Mouse (Mus musculus) embryonic facial prominence, embryonic 10.5 days (tissue): ENCODE results near the gene Eef1akmt1. TPM values are rescaled to one million over a fixed set of nuclear protein-coding genes. Genes with fewer than 3 reads are reported as not detected.

Experiments
- polyA plus RNA-seq: library from polyadenylated mRNA; unstranded; fragments of >200 nt; fragmentation: Nextera tagmentation; extraction: Ambion mirVana; gene quantifications from 2 replicates; pipeline ENCODE4 v1.2.1, GENCODE M21; 2016

Eef1akmt1 gene
- polyA plus RNA-seq, 1 experiment from 2014 or later: 107 TPM

Other genes with a start within 250 kb of the Eef1akmt1 start
- 8.0 and 9.2 TPM in 2 replicates for gene Cryl1, start 173.1 kb downstream of the Eef1akmt1 start, polyA plus RNA-seq
- 12.3 and 13.4 TPM in 2 replicates for gene Ift88, start 147.6 kb downstream of the Eef1akmt1 start, polyA plus RNA-seq
- 0.77 and 0.91 TPM in 2 replicates for gene Il17d, start 46.8 kb downstream of the Eef1akmt1 start, polyA plus RNA-seq
- gene Xpo4, start 93.8 kb upstream of the Eef1akmt1 start, polyA plus RNA-seq: 30.0 and 32.9 TPM in 2 replicates
- not detected in 2 replicates for gene Gm49361, start 174.5 kb upstream of the Eef1akmt1 start, polyA plus RNA-seq
- 18.6 and 20.5 TPM in 2 replicates for gene Lats2, start 186.8 kb upstream of the Eef1akmt1 start, polyA plus RNA-seq
- gene Sap18, start 226.6 kb upstream of the Eef1akmt1 start, polyA plus RNA-seq: 30.9 and 41.2 TPM in 2 replicates